Mouse (Mus musculus) E14TG2a.4 (cell line): ENCODE data around the gene Ptprcap.

Source experiments
- CTCF ChIP-seq: conservative IDR thresholded peaks from 2 replicates; pipeline ENCODE4 v1.5.1; 2014; ENCODE audit warnings: low read length
- NANOG ChIP-seq: IDR thresholded peaks from 2 replicates; pipeline ENCODE4 v1.6.1; 2014; ENCODE audit warnings: borderline replicate concordance, low read length, mixed read lengths
- POU5F1 ChIP-seq: IDR thresholded peaks from 2 replicates; pipeline ENCODE4 v1.6.1; 2014; ENCODE audit warnings: low read length, borderline replicate concordance

DNA sequence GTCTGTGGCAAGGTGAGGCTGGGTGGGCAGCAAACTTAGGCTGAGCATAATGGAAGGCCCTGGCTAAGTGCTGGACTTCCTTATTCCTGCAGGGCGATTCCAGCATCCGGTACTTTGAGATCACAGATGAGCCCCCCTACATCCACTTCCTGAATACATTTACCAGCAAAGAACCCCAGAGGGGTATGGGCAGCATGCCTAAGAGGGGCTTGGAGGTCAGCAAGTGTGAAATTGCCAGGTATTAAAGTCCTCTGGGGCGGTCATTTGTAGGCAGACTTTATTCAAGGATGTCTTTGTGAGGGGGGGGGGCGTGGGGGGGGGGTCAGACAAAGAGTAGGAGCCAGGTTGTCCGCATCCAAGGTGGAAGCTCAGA is 1.9 kb upstream of the Ptprcap start:
- TF ChIP-seq CTCF: no peak
- no peak for TF ChIP-seq POU5F1
- no peak for TF ChIP-seq NANOG
